Mouse (Mus musculus) liver, embryonic 15.5 days (tissue): ENCODE measurements at regions not wholly inside any gene's neighbourhood (a gene's known extent, or its start where the extent isn't known, plus 50 kb on each side); places are given as distances from the start of the nearest gene placed in this dataset.

Experiments
- ATAC-seq: fragments of 200-750 bp; cut with Nextera tagmentation; 2 replicates; pipeline ENCODE4 v1.8.0; 2017; ENCODE audit warnings: moderate number of reproducible peaks, mild to moderate bottlenecking, moderate library complexity; ENCODE audit not compliant: insufficient read depth
- H3K27ac ChIP-seq: fragments of 300-500 bp; sonication (generic); replicated peaks from 2 replicates; pipeline ENCODE4 v1.5.1; 2015; ENCODE audit warnings: mild to moderate bottlenecking, inconsistent platforms
- H3K27me3 ChIP-seq: fragments of 300-500 bp; sonication (generic); 2 replicates; pipeline ENCODE4 v1.6.1; 2015; ENCODE audit warnings: mild to moderate bottlenecking, inconsistent platforms
- H3K36me3 ChIP-seq: fragments of 300-500 bp; sonication (generic); replicated peaks from 2 replicates; pipeline ENCODE4 v1.6.1; 2015; ENCODE audit warnings: moderate library complexity, mild to moderate bottlenecking, inconsistent platforms
- H3K4me1 ChIP-seq: fragments of 300-500 bp; sonication (generic); replicated peaks from 2 replicates; pipeline ENCODE4 v1.6.1; 2015; ENCODE audit warnings: inconsistent platforms
- H3K4me2 ChIP-seq: fragments of 300-500 bp; sonication (generic); 2 replicates; pipeline ENCODE4 v1.6.1; 2015; ENCODE audit warnings: moderate library complexity, mild to moderate bottlenecking, inconsistent platforms
- H3K4me3 ChIP-seq: fragments of 300-500 bp; sonication (generic); replicated peaks from 2 replicates; pipeline ENCODE4 v1.5.1; 2015; ENCODE audit warnings: mild to moderate bottlenecking, inconsistent platforms
- H3K9ac ChIP-seq: fragments of 300-500 bp; sonication (generic); 2 replicates; pipeline ENCODE4 v1.6.1; 2015; ENCODE audit warnings: moderate library complexity, mild to moderate bottlenecking, inconsistent platforms
- H3K9me3 ChIP-seq: fragments of 300-500 bp; sonication (generic); replicated peaks from 2 replicates; pipeline ENCODE4 v1.6.1; 2016; ENCODE audit warnings: inconsistent platforms
- WGBS: fragments of 180-500 bp; shearing (Covaris S2); methylation state at CpG from one replicate; pipeline ENCODE4 v1.1.7; 2015; ENCODE audit warnings: mixed read lengths; ENCODE audit not compliant: insufficient replicate concordance; 5-methylcytosine and 5-hydroxymethylcytosine counted together

GRCm38 (mm10) chr5:103374162-103374561, 50.8 kb upstream of the Ptpn13 start:
- ATAC-seq, result no peak
- Histone ChIP-seq H3K4me3 (no peak overlapping the region), H3K4me1 (no peaks in the 10 kb centered on the region), H3K36me3 (no peaks in the 10 kb centered on the region), H3K4me2 (no peak overlapping the region), H3K9ac (no peak overlapping the region), H3K27me3 (peaks cover 42% of the 10 kb centered on the region), H3K9me3 (no peaks in the 10 kb centered on the region), H3K27ac (no peak overlapping the region)
- WGBS, result 64% methylated on average over 6 of the region's 6 CpGs

GRCm38 (mm10) chr5:103373089-103373488, 51.9 kb upstream of the Ptpn13 start:
- H3K27me3 ChIP-seq, result peaks cover 32% of the 10 kb centered on the region
- no peaks in the 10 kb centered on the region for H3K36me3 ChIP-seq
- ATAC-seq, result no peak
- H3K4me1 ChIP-seq, result no peaks in the 10 kb centered on the region
- H3K27ac ChIP-seq, result no peak overlapping the region
- no peak overlapping the region for H3K9ac ChIP-seq
- H3K4me2 ChIP-seq, result no peak overlapping the region
- H3K4me3 ChIP-seq, result no peak overlapping the region
- no peaks in the 10 kb centered on the region for H3K9me3 ChIP-seq
- WGBS, result 65% methylated on average over 4 of the region's 4 CpGs

GRCm38 (mm10) chr5:103370456-103370855, 54.5 kb upstream of the Ptpn13 start:
- no peaks in the 10 kb centered on the region for H3K4me1 ChIP-seq
- no peak overlapping the region for H3K4me3 ChIP-seq
- H3K9me3 ChIP-seq, result no peaks in the 10 kb centered on the region
- 54% methylated on average over 4 of the region's 4 CpGs for WGBS
- H3K4me2 ChIP-seq, result no peak overlapping the region
- H3K27me3 ChIP-seq, result peaks cover 10% of the 10 kb centered on the region
- no peak overlapping the region for H3K9ac ChIP-seq
- no peaks in the 10 kb centered on the region for H3K36me3 ChIP-seq
- ATAC-seq, result no peak
- H3K27ac ChIP-seq, result no peak overlapping the region

- H3K9me3 ChIP-seq, result no peaks in the 10 kb centered on the region
- H3K36me3 ChIP-seq, result no peaks in the 10 kb centered on the region
- H3K4me2 ChIP-seq, result no peak overlapping the region
- WGBS, result 62% methylated on average over 10 of the region's 10 CpGs
- no peak overlapping the region for H3K4me3 ChIP-seq
- no peak overlapping the region for H3K9ac ChIP-seq
- no peaks in the 10 kb centered on the region for H3K27me3 ChIP-seq
- no peak overlapping the region for H3K27ac ChIP-seq
- H3K4me1 ChIP-seq, result no peaks in the 10 kb centered on the region
- ATAC-seq, result no peak
Observed at GRCm38 (mm10) chr5:103368993-103369392, 56.0 kb upstream of the Ptpn13 start.

- Histone ChIP-seq H3K36me3 (no peaks in the 10 kb centered on the region), H3K9me3 (no peaks in the 10 kb centered on the region), H3K27me3 (no peaks in the 10 kb centered on the region), H3K4me2 (no peak overlapping the region), H3K4me3 (no peak overlapping the region), H3K9ac (no peak overlapping the region), H3K27ac (no peak overlapping the region), H3K4me1 (no peaks in the 10 kb centered on the region)
- 54% methylated on average over 12 of the region's 12 CpGs for WGBS
- no peak for ATAC-seq
Observed at GRCm38 (mm10) chr5:103367201-103367671, 57.8 kb upstream of the Ptpn13 start.

GRCm38 (mm10) chr5:103365700-103366448, 59.1 kb upstream of the Ptpn13 start:
- H3K9me3 ChIP-seq, result no peaks in the 10 kb centered on the region
- WGBS, result 72% methylated on average over 19 of the region's 19 CpGs
- H3K27ac ChIP-seq, result no peak overlapping the region

GRCm38 (mm10) chr5:103364791-103365699, 59.9 kb upstream of the Ptpn13 start:
- no peaks in the 10 kb centered on the region for H3K4me1 ChIP-seq
- no peaks in the 10 kb centered on the region for H3K36me3 ChIP-seq
- H3K27ac ChIP-seq, result no peak overlapping the region
- ATAC-seq, result no peak
- no peaks in the 10 kb centered on the region for H3K9me3 ChIP-seq
- WGBS, result 67% methylated on average over 21 of the region's 21 CpGs
- H3K4me2 ChIP-seq, result no peak overlapping the region
- no peak overlapping the region for H3K9ac ChIP-seq
- H3K4me3 ChIP-seq, result no peak overlapping the region
- no peaks in the 10 kb centered on the region for H3K27me3 ChIP-seq

More at GRCm38 (mm10) chr5:103365700-103366448, 59.1 kb upstream of the Ptpn13 start:
- Histone ChIP-seq H3K27me3 (no peaks in the 10 kb centered on the region), H3K4me3 (no peak overlapping the region), H3K4me1 (no peaks in the 10 kb centered on the region), H3K36me3 (no peaks in the 10 kb centered on the region), H3K9ac (no peak overlapping the region), H3K4me2 (no peak overlapping the region)
- ATAC-seq, result no peak

GRCm38 (mm10) chr5:103360775-103361247, 64.2 kb upstream of the Ptpn13 start:
- WGBS, result 55% methylated on average over 13 of the region's 13 CpGs
- H3K27ac ChIP-seq, result no peak overlapping the region

GRCm38 (mm10) chr5:103360360-103360759, 64.6 kb upstream of the Ptpn13 start:
- Histone ChIP-seq H3K9ac (no peak overlapping the region), H3K9me3 (no peaks in the 10 kb centered on the region), H3K4me1 (no peaks in the 10 kb centered on the region), H3K4me2 (no peak overlapping the region), H3K4me3 (no peak overlapping the region), H3K27me3 (no peaks in the 10 kb centered on the region), H3K27ac (no peak overlapping the region), H3K36me3 (no peaks in the 10 kb centered on the region)
- WGBS, result 59% methylated on average over 10 of the region's 10 CpGs
- ATAC-seq, result no peak

More at GRCm38 (mm10) chr5:103360775-103361247, 64.2 kb upstream of the Ptpn13 start:
- no peaks in the 10 kb centered on the region for H3K9me3 ChIP-seq
- no peaks in the 10 kb centered on the region for H3K36me3 ChIP-seq
- H3K9ac ChIP-seq, result no peak overlapping the region
- no peaks in the 10 kb centered on the region for H3K4me1 ChIP-seq
- no peak for ATAC-seq
- no peaks in the 10 kb centered on the region for H3K27me3 ChIP-seq
- H3K4me3 ChIP-seq, result no peak overlapping the region
- H3K4me2 ChIP-seq, result no peak overlapping the region

GRCm38 (mm10) chr5:103357558-103357957, 67.4 kb upstream of the Ptpn13 start:
- WGBS, result 68% methylated on average over 5 of the region's 5 CpGs
- Histone ChIP-seq H3K9ac (no peak overlapping the region), H3K4me2 (no peak overlapping the region), H3K27ac (no peak overlapping the region), H3K9me3 (no peaks in the 10 kb centered on the region), H3K27me3 (no peaks in the 10 kb centered on the region), H3K4me3 (no peak overlapping the region), H3K4me1 (no peaks in the 10 kb centered on the region), H3K36me3 (no peaks in the 10 kb centered on the region)
- ATAC-seq, result no peak

- WGBS, result 53% methylated on average over 6 of the region's 6 CpGs
- H3K27ac ChIP-seq, result no peak overlapping the region
- no peaks in the 10 kb centered on the region for H3K27me3 ChIP-seq
- H3K4me3 ChIP-seq, result no peak overlapping the region
- H3K4me2 ChIP-seq, result peak overlapping the region; percentile 18; the same call in 1 of the 2 replicates
- no peak overlapping the region for H3K9ac ChIP-seq
- H3K4me1 ChIP-seq, result no peaks in the 10 kb centered on the region
- H3K9me3 ChIP-seq, result no peaks in the 10 kb centered on the region
- no peaks in the 10 kb centered on the region for H3K36me3 ChIP-seq
- ATAC-seq, result no peak
Observed at GRCm38 (mm10) chr5:103356500-103356899, 68.5 kb upstream of the Ptpn13 start.
